Mouse (Mus musculus) ES-Bruce4 (cell line): ENCODE data around the gene Dennd4c.

ENCODE experiments used
- CTCF ChIP-seq: IDR thresholded peaks from one replicate; pipeline ENCODE4 v1.8.1; 2011; ENCODE audit warnings: low read depth, low read length
- EP300 ChIP-seq: IDR thresholded peaks from 2 replicates; pipeline ENCODE4 v1.6.1; 2011; ENCODE audit warnings: low read depth, low read length; ENCODE audit not compliant: insufficient read depth
- POLR2A ChIP-seq: IDR thresholded peaks from one replicate; pipeline ENCODE4 v1.8.1; 2011; ENCODE audit warnings: low read length; ENCODE audit not compliant: insufficient read depth

GRCm38 (mm10) chr4:86715341-86715740, 33.0 kb upstream of the Dennd4c start:
- TF ChIP-seq CTCF (no peak), POLR2A (no peak), EP300 (no peak)
